Mouse (Mus musculus) gastrocnemius, postnatal 10 days (tissue): Measurements from ENCODE around the gene Nfib. TPM values are rescaled to one million over a fixed set of nuclear protein-coding genes. Genes with fewer than 3 reads are reported as not detected.

Source experiments
- DNase-seq: peaks from one replicate; pipeline ENCODE4 v3.0.0; 2021; ENCODE audit warnings: mixed read lengths
- total RNA-seq, 2 experiments: library from RNA; stranded (reverse); gene quantifications; 2 replicates each; pipeline ENCODE4 v1.2.3; 2021

Nfib gene
- total RNA-seq, 2 experiments from 2014 or later, result 145 to 150 TPM

- DNase-seq, result no peak
Measured at GRCm38 (mm10) chr4:82390545-82390944, 315.0 kb downstream of the Nfib start.

GRCm38 (mm10) chr4:82389876-82390275 lies 315.7 kb downstream of the Nfib start:
- DNase-seq, result no peak

- DNase-seq, result no peak
Measured at GRCm38 (mm10) chr4:82387620-82388019, 317.9 kb downstream of the Nfib start.

GRCm38 (mm10) chr4:82386222-82386993 lies 319.1 kb downstream of the Nfib start:
- no peak for DNase-seq

- DNase-seq, result no peak
Measured at GRCm38 (mm10) chr4:82385638-82386037, 319.9 kb downstream of the Nfib start.

GRCm38 (mm10) chr4:82383991-82384731 lies 321.4 kb downstream of the Nfib start:
- DNase-seq, result no peak

GRCm38 (mm10) chr4:82383346-82383745 lies 322.2 kb downstream of the Nfib start:
- no peak for DNase-seq

- no peak for DNase-seq
Measured at GRCm38 (mm10) chr4:82381786-82382185, 323.8 kb downstream of the Nfib start.

- no peak for DNase-seq
Measured at GRCm38 (mm10) chr4:82380578-82380977, 325.0 kb downstream of the Nfib start.

GRCm38 (mm10) chr4:82378050-82378449 lies 327.5 kb downstream of the Nfib start:
- DNase-seq, result no peak

GRCm38 (mm10) chr4:82377621-82378020 lies 327.9 kb downstream of the Nfib start:
- no peak for DNase-seq

GRCm38 (mm10) chr4:82374560-82374959 lies 331.0 kb downstream of the Nfib start:
- no peak for DNase-seq

- no peak for DNase-seq
Measured at GRCm38 (mm10) chr4:82372217-82372616, 333.3 kb downstream of the Nfib start.

GRCm38 (mm10) chr4:82371471-82371870 lies 334.1 kb downstream of the Nfib start:
- DNase-seq, result no peak

GRCm38 (mm10) chr4:82369011-82369776 lies 336.4 kb downstream of the Nfib start:
- no peak for DNase-seq

GRCm38 (mm10) chr4:82368091-82368775 lies 337.3 kb downstream of the Nfib start:
- DNase-seq, result no peak

GRCm38 (mm10) chr4:82364696-82365385 lies 340.7 kb downstream of the Nfib start:
- DNase-seq, result no peak

GRCm38 (mm10) chr4:82363951-82364350 lies 341.6 kb downstream of the Nfib start:
- no peak for DNase-seq

GRCm38 (mm10) chr4:82362294-82362693 lies 343.3 kb downstream of the Nfib start:
- DNase-seq, result no peak

GRCm38 (mm10) chr4:82360081-82360511 lies 345.5 kb downstream of the Nfib start:
- no peak for DNase-seq

GRCm38 (mm10) chr4:82359110-82359509 lies 346.4 kb downstream of the Nfib start:
- DNase-seq, result no peak

GRCm38 (mm10) chr4:82349006-82349405 lies 356.5 kb downstream of the Nfib start:
- no peak for DNase-seq
